Mouse (Mus musculus): ENCODE results near the gene Crcp. TPM values are rescaled to one million over a fixed set of nuclear protein-coding genes. Genes with fewer than 3 reads are reported as not detected.

Gene Crcp
- polyA plus RNA-seq, 1 experiment from 2014 or later: 50.7 TPM

GRCm38 (mm10) chr5:130001356-130001987, 27.6 kb upstream of the Crcp start:
- no peak overlapping the region for H3K9ac ChIP-seq (ENCODE audit: low read length)
- no peak for DNase-seq (ENCODE audit: low spot score)

GRCm38 (mm10) chr5:130002301-130003146, 26.6 kb upstream of the Crcp start, which contains the start of gene Gusb:
Gene Gusb, minus strand, starts transcription at chr5:130003049.
- Histone ChIP-seq H3K4me1 (ENCODE audit: control insufficient read depth, insufficient read depth, low read length) (no peaks in the 10 kb centered on the region), H3K4me2 (ENCODE audit: low read length) (peak within 1 kb of the TSS; percentile 70), H3K27ac (ENCODE audit: low read depth, low read length) (no peak within 1 kb of the TSS), H3K9me3 (replicated peaks; ENCODE audit: control insufficient read depth, low read length) (no peaks in the 10 kb centered on the region), H3K36me3 (ENCODE audit: control insufficient read depth, insufficient read depth, low read length) (no peaks in the 10 kb centered on the region), H3K27me3 (replicated peaks; ENCODE audit: control insufficient read depth, insufficient read depth, low read length) (no peaks in the 10 kb centered on the region), H3K9ac (ENCODE audit: low read length) (peak within 1 kb of the TSS; percentile 68), H3K4me3 (ENCODE audit: low read depth, low read length) (peak within 1 kb of the TSS; percentile 48)
- 2% methylated on average over 39 of the region's 39 CpGs for WGBS
- ATAC-seq (peak; percentile 85), DNase-seq (ENCODE audit: low spot score) (peak; percentile 77)

More at GRCm38 (mm10) chr5:130001356-130001987, 27.6 kb upstream of the Crcp start:
- H3K4me1 ChIP-seq (ENCODE audit: control insufficient read depth, insufficient read depth, low read length): no peaks in the 10 kb centered on the region
- no peak overlapping the region for H3K4me2 ChIP-seq (ENCODE audit: low read length)
- H3K36me3 ChIP-seq (ENCODE audit: control insufficient read depth, insufficient read depth, low read length): no peaks in the 10 kb centered on the region
- no peaks in the 10 kb centered on the region for H3K27me3 ChIP-seq (replicated peaks; ENCODE audit: control insufficient read depth, insufficient read depth, low read length)
- no peak for ATAC-seq
- H3K9me3 ChIP-seq (replicated peaks; ENCODE audit: control insufficient read depth, low read length): no peaks in the 10 kb centered on the region
- 69% methylated on average over 5 of the region's 5 CpGs for WGBS
- H3K4me3 ChIP-seq (ENCODE audit: low read depth, low read length): no peak overlapping the region
- H3K27ac ChIP-seq (ENCODE audit: low read depth, low read length): no peak overlapping the region

- Histone ChIP-seq H3K4me1 (ENCODE audit: control insufficient read depth, insufficient read depth, low read length) (no peaks in the 10 kb centered on the region), H3K4me2 (ENCODE audit: low read length) (peak overlapping the region; percentile 70; the same call in 1 of the 2 replicates), H3K9me3 (replicated peaks; ENCODE audit: control insufficient read depth, low read length) (no peaks in the 10 kb centered on the region), H3K27ac (ENCODE audit: low read depth, low read length) (no peak overlapping the region), H3K4me3 (ENCODE audit: low read depth, low read length) (no peak overlapping the region), H3K36me3 (ENCODE audit: control insufficient read depth, insufficient read depth, low read length) (no peaks in the 10 kb centered on the region), H3K9ac (ENCODE audit: low read length) (no peak overlapping the region), H3K27me3 (replicated peaks; ENCODE audit: control insufficient read depth, insufficient read depth, low read length) (no peaks in the 10 kb centered on the region)
- DNase-seq (ENCODE audit: low spot score) (no peak), ATAC-seq (no peak)
- WGBS: 72% methylated on average over 7 of the region's 7 CpGs
These were observed 25.9 kb upstream of the Crcp start for GRCm38 (mm10) chr5:130003229-130003628.

GRCm38 (mm10) chr5:130007344-130007743, 21.7 kb upstream of the Crcp start:
- no peak overlapping the region for H3K4me2 ChIP-seq (ENCODE audit: low read length)
- no peak for DNase-seq (ENCODE audit: low spot score)
- 100% methylated on average over 1 of the region's 1 CpGs for WGBS

DNA sequence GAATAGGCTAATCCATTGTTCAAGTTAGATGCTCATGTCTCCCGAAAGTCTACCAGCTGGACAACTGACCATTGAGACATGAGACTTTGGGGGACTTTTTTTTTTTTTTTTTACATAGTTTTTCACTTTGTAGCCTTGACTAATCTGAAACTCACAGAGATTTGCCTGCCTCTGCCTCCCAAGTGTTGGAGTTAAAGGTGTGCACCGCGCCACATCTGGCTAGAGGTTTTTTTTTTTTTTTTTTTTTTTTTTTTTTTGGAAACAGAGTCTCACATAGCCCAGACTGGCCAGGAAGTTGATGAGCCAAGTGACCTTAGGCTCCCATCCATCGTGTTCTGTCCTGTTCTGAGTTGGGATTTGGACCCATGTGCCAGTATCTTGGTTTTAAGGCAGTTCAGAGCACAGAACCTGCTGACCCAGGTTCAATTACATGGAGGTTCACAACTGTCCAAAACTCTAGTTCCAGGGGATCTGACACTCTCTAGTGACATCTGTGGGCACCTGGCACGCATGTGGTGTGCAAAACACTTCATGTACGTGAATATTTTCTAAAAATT, 21.0 kb upstream of the Crcp start:
- no peak overlapping the region for H3K4me2 ChIP-seq (ENCODE audit: low read length)
- H3K4me1 ChIP-seq (ENCODE audit: control insufficient read depth, insufficient read depth, low read length): no peaks in the 10 kb centered on the region
- no peak overlapping the region for H3K9ac ChIP-seq (ENCODE audit: low read length)
- H3K36me3 ChIP-seq (ENCODE audit: control insufficient read depth, insufficient read depth, low read length): peaks cover 5% of the 10 kb centered on the region; the same call in 1 of the 2 replicates
- no peaks in the 10 kb centered on the region for H3K27me3 ChIP-seq (replicated peaks; ENCODE audit: control insufficient read depth, insufficient read depth, low read length)
- 79% methylated on average over 6 of the region's 6 CpGs for WGBS
- DNase-seq (ENCODE audit: low spot score): no peak
- no peak for ATAC-seq
- H3K27ac ChIP-seq (ENCODE audit: low read depth, low read length): no peak overlapping the region
- no peaks in the 10 kb centered on the region; the same call in 1 of the 2 replicates for H3K9me3 ChIP-seq (replicated peaks; ENCODE audit: control insufficient read depth, low read length)
- no peak overlapping the region for H3K4me3 ChIP-seq (ENCODE audit: low read depth, low read length)

More at GRCm38 (mm10) chr5:130007344-130007743, 21.7 kb upstream of the Crcp start:
- no peak overlapping the region for H3K27ac ChIP-seq (ENCODE audit: low read depth, low read length)
- H3K4me1 ChIP-seq (ENCODE audit: control insufficient read depth, insufficient read depth, low read length): no peaks in the 10 kb centered on the region
- H3K9me3 ChIP-seq (replicated peaks; ENCODE audit: control insufficient read depth, low read length): no peaks in the 10 kb centered on the region; the same call in 1 of the 2 replicates
- H3K4me3 ChIP-seq (ENCODE audit: low read depth, low read length): no peak overlapping the region
- no peak for ATAC-seq
- no peaks in the 10 kb centered on the region for H3K27me3 ChIP-seq (replicated peaks; ENCODE audit: control insufficient read depth, insufficient read depth, low read length)
- peaks cover 5% of the 10 kb centered on the region; the same call in 1 of the 2 replicates for H3K36me3 ChIP-seq (ENCODE audit: control insufficient read depth, insufficient read depth, low read length)
- no peak overlapping the region for H3K9ac ChIP-seq (ENCODE audit: low read length)

DNA sequence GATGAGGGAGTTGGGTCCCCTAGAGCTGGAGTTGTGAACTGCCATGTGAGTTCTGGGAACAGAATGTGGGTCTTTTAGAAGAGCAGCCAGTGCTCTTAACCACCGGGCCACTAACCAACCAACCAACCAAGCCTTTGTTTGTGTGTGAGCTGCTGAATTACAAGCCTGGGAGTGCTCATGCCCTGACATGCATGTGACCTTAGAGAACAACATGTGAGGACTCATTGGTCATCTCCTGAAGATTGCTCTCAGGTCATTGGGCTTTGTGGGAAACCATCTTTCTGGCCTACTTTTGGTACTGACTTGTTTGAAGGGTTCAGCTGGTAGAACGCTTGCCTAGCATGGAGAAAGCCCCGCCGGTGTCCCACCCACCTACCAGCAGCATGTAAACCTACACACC, 19.3 kb upstream of the Crcp start:
- H3K9me3 ChIP-seq (replicated peaks; ENCODE audit: control insufficient read depth, low read length): no peaks in the 10 kb centered on the region; the same call in 1 of the 2 replicates
- H3K27me3 ChIP-seq (replicated peaks; ENCODE audit: control insufficient read depth, insufficient read depth, low read length): no peaks in the 10 kb centered on the region
- no peak overlapping the region for H3K4me2 ChIP-seq (ENCODE audit: low read length)
- H3K4me1 ChIP-seq (ENCODE audit: control insufficient read depth, insufficient read depth, low read length): no peaks in the 10 kb centered on the region
- no peak for DNase-seq (ENCODE audit: low spot score)
- no peak overlapping the region for H3K27ac ChIP-seq (ENCODE audit: low read depth, low read length)
- no peak for ATAC-seq
- H3K4me3 ChIP-seq (ENCODE audit: low read depth, low read length): no peak overlapping the region
- 96% methylated on average over 4 of the region's 4 CpGs for WGBS
- no peak overlapping the region for H3K9ac ChIP-seq (ENCODE audit: low read length)
- H3K36me3 ChIP-seq (ENCODE audit: control insufficient read depth, insufficient read depth, low read length): peaks cover 5% of the 10 kb centered on the region; the same call in 1 of the 2 replicates

- peaks cover 5% of the 10 kb centered on the region; the same call in 1 of the 2 replicates for H3K36me3 ChIP-seq (ENCODE audit: control insufficient read depth, insufficient read depth, low read length)
- H3K4me2 ChIP-seq (ENCODE audit: low read length): no peak overlapping the region
- H3K9me3 ChIP-seq (replicated peaks; ENCODE audit: control insufficient read depth, low read length): no peaks in the 10 kb centered on the region; the same call in 1 of the 2 replicates
- H3K27ac ChIP-seq (ENCODE audit: low read depth, low read length): no peak overlapping the region
- no peaks in the 10 kb centered on the region for H3K4me1 ChIP-seq (ENCODE audit: control insufficient read depth, insufficient read depth, low read length)
- no peak for ATAC-seq
- no peak overlapping the region for H3K9ac ChIP-seq (ENCODE audit: low read length)
- H3K4me3 ChIP-seq (ENCODE audit: low read depth, low read length): no peak overlapping the region
- 95% methylated on average over 5 of the region's 5 CpGs for WGBS
- no peak for DNase-seq (ENCODE audit: low spot score)
- H3K27me3 ChIP-seq (replicated peaks; ENCODE audit: control insufficient read depth, insufficient read depth, low read length): no peaks in the 10 kb centered on the region
These were observed 18.1 kb upstream of the Crcp start for GRCm38 (mm10) chr5:130010961-130011360.

GRCm38 (mm10) chr5:130015104-130015503, 14.0 kb upstream of the Crcp start:
- 97% methylated on average over 3 of the region's 3 CpGs for WGBS
- Histone ChIP-seq H3K36me3 (ENCODE audit: control insufficient read depth, insufficient read depth, low read length) (peaks cover 5% of the 10 kb centered on the region; the same call in 1 of the 2 replicates), H3K27ac (ENCODE audit: low read depth, low read length) (no peak overlapping the region), H3K9ac (ENCODE audit: low read length) (no peak overlapping the region), H3K27me3 (replicated peaks; ENCODE audit: control insufficient read depth, insufficient read depth, low read length) (no peaks in the 10 kb centered on the region), H3K9me3 (replicated peaks; ENCODE audit: control insufficient read depth, low read length) (no peaks in the 10 kb centered on the region; the same call in 1 of the 2 replicates), H3K4me2 (ENCODE audit: low read length) (no peak overlapping the region), H3K4me1 (ENCODE audit: control insufficient read depth, insufficient read depth, low read length) (no peaks in the 10 kb centered on the region), H3K4me3 (ENCODE audit: low read depth, low read length) (no peak overlapping the region)
- DNase-seq (ENCODE audit: low spot score) (no peak), ATAC-seq (no peak)

Data from forebrain, embryonic 14.5 days (tissue).